Mouse (Mus musculus) cortical plate, adult 2 months (tissue): ENCODE data around the gene H2-Q6.
"Not testable (repeated sequence)": the region's sequence is repeated elsewhere in the genome, so short reads cannot be mapped to it uniquely, and the experiment has no call there.

Source experiments
- CTCF ChIP-seq: fragments of 200-500 bp; IDR thresholded peaks from 2 replicates; pipeline ENCODE4 v1.5.1; 2011; ENCODE audit warnings: mild to moderate bottlenecking, control low read depth, low read length; ENCODE audit not compliant: insufficient read depth; ENCODE audit errors: extremely low read depth
- POLR2A ChIP-seq: fragments of 200-500 bp; IDR thresholded peaks from 2 replicates; pipeline ENCODE4 v1.6.1; 2011; ENCODE audit warnings: mild to moderate bottlenecking, low read length, control low read depth; ENCODE audit not compliant: insufficient read depth; ENCODE audit errors: extremely low read depth

- TF ChIP-seq CTCF, POLR2A: not testable (repeated sequence)
These were observed 12.8 kb downstream of the H2-Q6 start for GRCm38 (mm10) chr17:35437386-35437936.
